Comparison of ENCODE assay signal across 7 mouse cellular contexts in the genomic region with DNA sequence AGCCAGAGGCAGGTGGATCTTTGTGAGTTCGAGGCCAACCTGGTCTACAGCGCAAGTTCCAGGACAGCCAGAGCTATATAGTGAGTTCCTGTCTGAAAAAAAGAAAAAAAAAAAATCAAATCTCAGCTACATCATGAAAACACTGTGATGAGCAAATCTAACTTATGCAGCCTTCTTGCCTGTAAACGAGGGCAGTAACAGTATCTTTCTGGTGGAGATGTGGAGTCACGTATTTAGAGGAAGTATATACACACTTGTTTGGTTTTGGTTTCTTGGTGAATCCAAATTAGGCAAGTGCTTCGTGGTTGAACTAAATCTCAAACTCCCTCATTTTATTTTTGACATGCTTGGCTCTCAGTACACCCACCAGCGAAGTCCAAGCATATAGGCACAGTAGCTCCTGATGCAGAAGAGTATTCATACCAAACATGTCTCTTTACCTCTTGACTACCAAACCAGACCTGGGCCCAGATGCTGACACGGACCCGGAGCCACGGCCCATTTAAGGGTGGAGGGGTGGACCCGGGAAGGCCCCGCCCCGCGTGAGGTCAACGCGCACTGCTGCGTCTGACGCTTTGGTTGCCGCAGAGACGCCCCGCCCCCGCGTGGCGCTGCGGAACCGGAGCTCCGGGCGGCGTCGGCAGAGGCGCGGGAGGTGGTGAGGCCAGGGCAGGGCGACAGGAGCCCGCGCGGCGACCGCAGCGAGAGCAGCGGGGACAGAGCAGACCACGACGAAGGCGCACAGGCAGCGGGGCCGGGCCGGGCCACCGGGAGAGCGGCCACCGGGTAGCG. TPM values are rescaled to one million over a fixed set of nuclear protein-coding genes. Genes with fewer than 3 reads are reported as not detected.
DNase-seq lines count a peak whose midpoint lies in the region; ATAC-seq and TF ChIP-seq lines count a peak whose summit lies in the region.

Gene Pitpna, plus strand, starts transcription at position 605 of the 792 bp plus-strand sequence.

- peak within 1 kb of the TSS; percentile 97 for H3K4me2 ChIP-seq in embryonic facial prominence, embryonic 12.5 days (replicated peaks)
- peak within 1 kb of the TSS; percentile 95 for H3K4me2 ChIP-seq in limb, embryonic 12.5 days
- peak within 1 kb of the TSS; percentile 79 for H3K4me2 ChIP-seq in midbrain, embryonic 15.5 days

- peak within 1 kb of the TSS; percentile 91 for H3K9ac ChIP-seq in embryonic facial prominence, embryonic 12.5 days
- H3K9ac ChIP-seq in limb, embryonic 12.5 days (replicated peaks): peak within 1 kb of the TSS; percentile 97
- peak within 1 kb of the TSS; percentile 96 for H3K9ac ChIP-seq in midbrain, embryonic 15.5 days

- H3K9me3 ChIP-seq in embryonic facial prominence, embryonic 12.5 days: no peaks in the 10 kb centered on the region
- H3K9me3 ChIP-seq in limb, embryonic 12.5 days: no peaks in the 10 kb centered on the region
- H3K9me3 ChIP-seq in midbrain, embryonic 15.5 days: no peaks in the 10 kb centered on the region

- H3K4me1 ChIP-seq in embryonic facial prominence, embryonic 12.5 days: peaks cover 15% of the 10 kb centered on the region
- peaks cover 4% of the 10 kb centered on the region; the same call in 1 of the 2 replicates for H3K4me1 ChIP-seq in kidney, adult 2 months (ENCODE audit: control insufficient read depth, insufficient read depth, low read length)
- H3K4me1 ChIP-seq in limb, embryonic 12.5 days (replicated peaks): peaks cover 20% of the 10 kb centered on the region
- H3K4me1 ChIP-seq in midbrain, embryonic 15.5 days: peaks cover 25% of the 10 kb centered on the region
- peaks cover 18% of the 10 kb centered on the region; the same call in 1 of the 2 replicates for H3K4me1 ChIP-seq in spleen, adult 2 months (ENCODE audit: control insufficient read depth, insufficient read depth, insufficient read length)

- no peaks in the 10 kb centered on the region for H3K27me3 ChIP-seq in embryonic facial prominence, embryonic 12.5 days
- no peaks in the 10 kb centered on the region for H3K27me3 ChIP-seq in kidney, adult 2 months (replicated peaks; ENCODE audit: control insufficient read depth, insufficient read depth, low read length)
- H3K27me3 ChIP-seq in limb, embryonic 12.5 days: no peaks in the 10 kb centered on the region
- no peaks in the 10 kb centered on the region for H3K27me3 ChIP-seq in midbrain, embryonic 15.5 days (replicated peaks)
- H3K27me3 ChIP-seq in spleen, adult 2 months (ENCODE audit: control insufficient read depth, insufficient read depth, low read length): no peaks in the 10 kb centered on the region

- H3K4me3 ChIP-seq in embryonic facial prominence, embryonic 12.5 days: peak within 1 kb of the TSS; percentile 97
- peak within 1 kb of the TSS; percentile 86 for H3K4me3 ChIP-seq in kidney, adult 2 months (ENCODE audit: insufficient read depth, low read depth, low read length)
- peak within 1 kb of the TSS; percentile 95 for H3K4me3 ChIP-seq in limb, embryonic 12.5 days (replicated peaks)
- peak within 1 kb of the TSS; percentile 95 for H3K4me3 ChIP-seq in midbrain, embryonic 15.5 days
- peak within 1 kb of the TSS; percentile 80 for H3K4me3 ChIP-seq in spleen, adult 2 months (ENCODE audit: extremely low read depth, insufficient read depth, insufficient read length)

- peaks cover 10% of the 10 kb centered on the region; the same call in 1 of the 2 replicates for H3K36me3 ChIP-seq in embryonic facial prominence, embryonic 12.5 days
- no peaks in the 10 kb centered on the region for H3K36me3 ChIP-seq in kidney, adult 2 months (ENCODE audit: control insufficient read depth, insufficient read depth, low read length)
- H3K36me3 ChIP-seq in limb, embryonic 12.5 days: peaks cover 8% of the 10 kb centered on the region
- peaks cover 4% of the 10 kb centered on the region; the same call in 1 of the 2 replicates for H3K36me3 ChIP-seq in midbrain, embryonic 15.5 days (replicated peaks)
- peaks cover 2% of the 10 kb centered on the region for H3K36me3 ChIP-seq in spleen, adult 2 months (ENCODE audit: control insufficient read depth, insufficient read depth, low read length)

- TF ChIP-seq POLR2A in kidney, adult 2 months (IDR thresholded peaks at IDR 0.05; ENCODE audit: low read depth, low read length): peak; percentile 40
- TF ChIP-seq POLR2A in spleen, adult 2 months (IDR thresholded peaks at IDR 0.05; ENCODE audit: low read depth, low read length): peak; percentile 89

- peak; percentile 98 for DNase-seq in adrenal gland, postnatal 25 days
- DNase-seq in heart, adult 18-20 months: peak; percentile 96 to 97
- peak; percentile 97 for DNase-seq in kidney, adult 2 months
- DNase-seq in spleen, adult 2 months (ENCODE audit: low read depth in 1 of 2, low spot score in 2 of 2): peak; percentile 89 to 97

- no peak for TF ChIP-seq CTCF in kidney, adult 2 months (conservative IDR thresholded peaks at IDR 0.05; ENCODE audit: insufficient read depth, insufficient read length, low read depth, low read length)
- TF ChIP-seq CTCF in spleen, adult 2 months (IDR thresholded peaks at IDR 0.05; ENCODE audit: extremely low read depth, insufficient read depth, insufficient read length, insufficient replicate concordance): no peak

- H3K27ac ChIP-seq in embryonic facial prominence, embryonic 12.5 days: peak within 1 kb of the TSS; percentile 88
- peak within 1 kb of the TSS; percentile 82 for H3K27ac ChIP-seq in kidney, adult 2 months (ENCODE audit: insufficient read depth, low read depth, low read length)
- peak within 1 kb of the TSS; percentile 87 for H3K27ac ChIP-seq in limb, embryonic 12.5 days
- peak within 1 kb of the TSS; percentile 94 for H3K27ac ChIP-seq in midbrain, embryonic 15.5 days
- peak within 1 kb of the TSS; percentile 97 for H3K27ac ChIP-seq in spleen, adult 2 months (ENCODE audit: insufficient read depth, low read length)

- ATAC-seq in embryonic facial prominence, embryonic 12.5 days (ENCODE audit: insufficient number of reproducible peaks, insufficient read depth, low FRiP score, low TSS enrichment): peak; percentile 84
- ATAC-seq in limb, embryonic 12.5 days (ENCODE audit: insufficient number of reproducible peaks, insufficient read depth, low FRiP score, low TSS enrichment, low read depth): peak; percentile 87
- ATAC-seq in midbrain, embryonic 15.5 days (replicated peaks): peak; percentile 96

- WGBS in embryonic facial prominence, embryonic 12.5 days: 5% methylated on average over 49 of the region's 49 CpGs
- 5% methylated on average over 47 of the region's 49 CpGs for WGBS in kidney, adult 2 months
- 6% methylated on average over 48 of the region's 49 CpGs for WGBS in limb, embryonic 12.5 days
- WGBS in midbrain, embryonic 15.5 days: 5% methylated on average over 49 of the region's 49 CpGs
- WGBS in spleen, adult 2 months: 3% methylated on average over 49 of the region's 49 CpGs

RNA-seq across cellular contexts. Expression of gene Pitpna, which starts in this region (rescaled TPM):
- 182 and 184 TPM in 2 replicates for total RNA-seq in adrenal gland, postnatal 25 days (2021)
- polyA plus RNA-seq in embryonic facial prominence, embryonic 12.5 days (2016; fragmentation: Nextera tagmentation; extraction: Ambion mirVana): 96.0 TPM in 2 replicates
- total RNA-seq in heart, adult 18-20 months (2021): 100 to 1,000 TPM in 1 of 2 experiments, 10 to 100 TPM in 1; 98.2 to 107 TPM
- 43.8 and 60.3 TPM in 2 replicates for polyA plus RNA-seq in kidney, adult 2 months (2012; rRNA removed)
- 80.8 and 89.5 TPM in 2 replicates for polyA plus RNA-seq in limb, embryonic 12.5 days (2016; fragmentation: Nextera tagmentation; extraction: Ambion mirVana)
- polyA plus RNA-seq in midbrain, embryonic 15.5 days (2015; fragmentation: Nextera tagmentation; extraction: Ambion mirVana): 103 and 116 TPM in 2 replicates
- 51.7 and 54.1 TPM in 2 replicates for polyA plus RNA-seq in spleen, adult 2 months (2012; rRNA removed)

Comparison
In these comparisons a context has a peak if more than half of its experiments do, and no peak if none do; other contexts are left out.
1. Peak in every context shown above with its lines: DNase-seq, ATAC-seq, H3K4me3 ChIP-seq and H3K27ac ChIP-seq.